Mouse (Mus musculus) brain, embryonic 14.5 days (tissue): ENCODE data around the gene Etd.
"Not testable (repeated sequence)": the region's sequence is repeated elsewhere in the genome, so short reads cannot be mapped to it uniquely, and the experiment has no call there.

ENCODE experiments used
- CTCF ChIP-seq: fragments of 200-500 bp; IDR thresholded peaks from 2 replicates; pipeline ENCODE4 v1.5.1; 2012; ENCODE audit warnings: inconsistent platforms, mild to moderate bottlenecking, moderate library complexity, borderline replicate concordance; ENCODE audit not compliant: insufficient read depth, insufficient read length; ENCODE audit errors: extremely low read depth
- POLR2A ChIP-seq: fragments of 200-500 bp; IDR thresholded peaks from 2 replicates; pipeline ENCODE4 v1.6.1; 2012; ENCODE audit warnings: mild to moderate bottlenecking, inconsistent platforms, borderline replicate concordance; ENCODE audit not compliant: poor library complexity, insufficient read depth, insufficient read length, severe bottlenecking; ENCODE audit errors: extremely low read depth

DNA sequence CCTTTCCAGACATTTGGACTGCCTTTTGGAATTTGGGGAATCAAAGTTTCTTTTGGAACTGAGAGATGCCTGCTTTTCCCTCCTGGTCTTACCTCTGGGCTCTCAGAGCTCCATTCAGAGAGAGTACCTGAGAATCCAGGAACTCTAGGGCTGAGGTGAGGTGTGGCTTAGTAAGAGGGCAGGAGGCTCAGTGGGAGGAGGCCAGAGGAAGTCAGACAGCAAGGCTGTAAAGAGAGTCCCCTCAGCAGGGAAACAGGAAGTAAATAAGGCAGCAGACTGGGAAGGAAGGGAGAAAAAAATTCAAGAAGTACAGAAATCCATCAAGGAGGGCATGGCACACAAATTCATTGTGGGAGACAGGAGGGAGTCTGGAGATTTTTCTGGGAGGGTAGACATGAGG, 29.5 kb downstream of the Etd start:
- not testable (repeated sequence) for TF ChIP-seq CTCF, POLR2A
